Mouse (Mus musculus) B cell, adult 2 months (primary cell): Measurements from ENCODE around the gene Lrrfip1.
A peak's percentile ranks its signal among the peaks of the same experiment; 100 is the strongest.

ENCODE experiments used
- DNase-seq, 2 experiments: peaks; one replicate each; pipeline ENCODE4 v3.0.0; 2022

Gene Lrrfip1

GRCm38 (mm10) chr1:90998891-90999611 lies 514 bp downstream of the Lrrfip1 start:
- DNase-seq = no peak

GRCm38 (mm10) chr1:90999911-91000601 lies 1.5 kb downstream of the Lrrfip1 start:
- no peak for DNase-seq

GRCm38 (mm10) chr1:91001101-91001500 lies 2.6 kb downstream of the Lrrfip1 start:
- DNase-seq = no peak

- DNase-seq = no peak
These were observed 3.5 kb downstream of the Lrrfip1 start for GRCm38 (mm10) chr1:91001871-91002539.

- DNase-seq = no peak
These were observed 4.1 kb downstream of the Lrrfip1 start for GRCm38 (mm10) chr1:91002641-91003040.

GRCm38 (mm10) chr1:91003522-91004253 lies 5.2 kb downstream of the Lrrfip1 start:
- DNase-seq = no peak

- no peak for DNase-seq
These were observed 7.5 kb downstream of the Lrrfip1 start for GRCm38 (mm10) chr1:91006037-91006436.

GRCm38 (mm10) chr1:91006708-91007107 lies 8.2 kb downstream of the Lrrfip1 start:
- no peak for DNase-seq

GRCm38 (mm10) chr1:91008147-91008682 lies 9.7 kb downstream of the Lrrfip1 start:
- DNase-seq = no peak

GRCm38 (mm10) chr1:91008746-91009145 lies 10.2 kb downstream of the Lrrfip1 start:
- DNase-seq = no peak

- no peak for DNase-seq
These were observed 10.7 kb downstream of the Lrrfip1 start for GRCm38 (mm10) chr1:91009266-91009665.

GRCm38 (mm10) chr1:91010216-91010615 lies 11.7 kb downstream of the Lrrfip1 start:
- DNase-seq = no peak

GRCm38 (mm10) chr1:91010716-91011115 lies 12.2 kb downstream of the Lrrfip1 start:
- DNase-seq = no peak

- no peak for DNase-seq
These were observed 12.8 kb downstream of the Lrrfip1 start for GRCm38 (mm10) chr1:91011336-91011735.

- DNase-seq = no peak
These were observed 15.3 kb downstream of the Lrrfip1 start for GRCm38 (mm10) chr1:91013803-91014202.

- no peak for DNase-seq
These were observed 17.0 kb downstream of the Lrrfip1 start for GRCm38 (mm10) chr1:91015571-91015970.

GRCm38 (mm10) chr1:91017111-91017758 lies 18.7 kb downstream of the Lrrfip1 start:
- no peak for DNase-seq

GRCm38 (mm10) chr1:91019346-91019745 lies 20.8 kb downstream of the Lrrfip1 start:
- DNase-seq = no peak

GRCm38 (mm10) chr1:91021304-91021703 lies 22.8 kb downstream of the Lrrfip1 start:
- peak; percentile 69 for DNase-seq

- DNase-seq = no peak
These were observed 23.8 kb downstream of the Lrrfip1 start for GRCm38 (mm10) chr1:91022157-91022895.

GRCm38 (mm10) chr1:91023230-91023629 lies 24.7 kb downstream of the Lrrfip1 start:
- no peak for DNase-seq

GRCm38 (mm10) chr1:91023960-91024359 lies 25.4 kb downstream of the Lrrfip1 start:
- no peak for DNase-seq
